Mouse (Mus musculus) ES-Bruce4 (cell line): ENCODE measurements around the gene Pih1d1. TPM values are rescaled to one million over a fixed set of nuclear protein-coding genes. Genes with fewer than 3 reads are reported as not detected.

ENCODE experiments used
- H3K27ac ChIP-seq: 2 replicates; pipeline ENCODE4 v1.5.1; 2012; ENCODE audit warnings: low read length, inconsistent platforms; ENCODE audit not compliant: insufficient read depth
- H3K27me3 ChIP-seq: 2 replicates; pipeline ENCODE4 v1.6.1; 2012; ENCODE audit warnings: mild to moderate bottlenecking, low read length, inconsistent platforms; ENCODE audit not compliant: control insufficient read depth, poor library complexity, insufficient read depth, severe bottlenecking
- H3K36me3 ChIP-seq: 2 replicates; pipeline ENCODE4 v1.6.1; 2012; ENCODE audit warnings: inconsistent platforms, mild to moderate bottlenecking, low read length, moderate library complexity; ENCODE audit not compliant: control insufficient read depth, poor library complexity, insufficient read depth, severe bottlenecking
- H3K4me1 ChIP-seq: one replicate; pipeline ENCODE4 v1.8.1; 2011; ENCODE audit warnings: low read length; ENCODE audit not compliant: control insufficient read depth, insufficient read depth
- H3K4me3 ChIP-seq: 2 replicates; pipeline ENCODE4 v1.5.1; 2011; ENCODE audit warnings: low read depth, mild to moderate bottlenecking, low read length
- H3K9ac ChIP-seq: 2 replicates; pipeline ENCODE4 v1.6.1; 2012; ENCODE audit warnings: low read depth, mild to moderate bottlenecking, inconsistent platforms; ENCODE audit not compliant: poor library complexity, severe bottlenecking
- H3K9me3 ChIP-seq: replicated peaks from 2 replicates; pipeline ENCODE4 v1.6.1; 2012; ENCODE audit warnings: mild to moderate bottlenecking, low read length, inconsistent platforms; ENCODE audit not compliant: control insufficient read depth, poor library complexity, insufficient read depth, severe bottlenecking
- CTCF ChIP-seq: IDR thresholded peaks from one replicate; pipeline ENCODE4 v1.8.1; 2011; ENCODE audit warnings: low read depth, low read length
- EP300 ChIP-seq: IDR thresholded peaks from 2 replicates; pipeline ENCODE4 v1.6.1; 2011; ENCODE audit warnings: low read depth, low read length; ENCODE audit not compliant: insufficient read depth
- POLR2A ChIP-seq: IDR thresholded peaks from one replicate; pipeline ENCODE4 v1.8.1; 2011; ENCODE audit warnings: low read length; ENCODE audit not compliant: insufficient read depth
- polyA plus RNA-seq: library from polyadenylated mRNA; stranded (reverse); fragments of >200 nt; gene quantifications from 2 replicates; pipeline ENCODE4 v1.2.4, GENCODE M21; 2011; ENCODE audit warnings: low read depth; ENCODE audit not compliant: missing spikeins, insufficient read depth, insufficient read length

Pih1d1 gene
- polyA plus RNA-seq, 1 experiment: 38.5 TPM

GRCm38 (mm10) chr7:45111940-45112339, 42.2 kb upstream of the Pih1d1 start:
- no peaks in the 10 kb centered on the region for H3K9me3 ChIP-seq
- no peak for TF ChIP-seq CTCF
- TF ChIP-seq EP300: peak; percentile 63; the same call in 1 of the 2 replicates
- H3K4me1 ChIP-seq: peaks cover 1% of the 10 kb centered on the region
- no peak overlapping the region for H3K9ac ChIP-seq
- no peaks in the 10 kb centered on the region for H3K27me3 ChIP-seq
- no peak overlapping the region for H3K4me3 ChIP-seq
- H3K27ac ChIP-seq: peak overlapping the region; percentile 51
- H3K36me3 ChIP-seq: no peaks in the 10 kb centered on the region

GRCm38 (mm10) chr7:45112529-45112928, 41.6 kb upstream of the Pih1d1 start:
- peaks cover 1% of the 10 kb centered on the region for H3K4me1 ChIP-seq
- H3K36me3 ChIP-seq: no peaks in the 10 kb centered on the region
- no peaks in the 10 kb centered on the region for H3K27me3 ChIP-seq
- TF ChIP-seq EP300: no peak
- TF ChIP-seq POLR2A: no peak
- no peak for TF ChIP-seq CTCF
- H3K4me3 ChIP-seq: no peak overlapping the region
- no peaks in the 10 kb centered on the region for H3K9me3 ChIP-seq
- peak overlapping the region; percentile 51 for H3K27ac ChIP-seq
- no peak overlapping the region for H3K9ac ChIP-seq

GRCm38 (mm10) chr7:45113476-45113875, 40.6 kb upstream of the Pih1d1 start:
- H3K4me1 ChIP-seq: peaks cover 1% of the 10 kb centered on the region
- H3K27me3 ChIP-seq: no peaks in the 10 kb centered on the region
- H3K27ac ChIP-seq: 0 out of 2 replicates have a peak overlapping the region, but pooled peaks have one; percentile 29
- H3K9ac ChIP-seq: 0 out of 2 replicates have a peak overlapping the region, but pooled peaks have one; percentile 47
- H3K9me3 ChIP-seq: no peaks in the 10 kb centered on the region
- H3K36me3 ChIP-seq: no peaks in the 10 kb centered on the region
- H3K4me3 ChIP-seq: no peak overlapping the region
- TF ChIP-seq POLR2A (no peak), EP300 (no peak), CTCF (no peak)

GRCm38 (mm10) chr7:45117566-45117965, 36.5 kb upstream of the Pih1d1 start:
- Histone ChIP-seq H3K27ac (no peak overlapping the region), H3K9ac (no peak overlapping the region), H3K36me3 (peaks cover 28% of the 10 kb centered on the region), H3K4me3 (no peak overlapping the region), H3K27me3 (no peaks in the 10 kb centered on the region), H3K4me1 (peaks cover 3% of the 10 kb centered on the region), H3K9me3 (no peaks in the 10 kb centered on the region)
- TF ChIP-seq POLR2A (no peak), EP300 (no peak), CTCF (no peak)

- H3K9ac ChIP-seq: no peak overlapping the region
- no peaks in the 10 kb centered on the region for H3K9me3 ChIP-seq
- no peak for TF ChIP-seq POLR2A
- TF ChIP-seq EP300: no peak
- no peak for TF ChIP-seq CTCF
- H3K4me3 ChIP-seq: no peak overlapping the region
- H3K27me3 ChIP-seq: no peaks in the 10 kb centered on the region
- peaks cover 3% of the 10 kb centered on the region for H3K4me1 ChIP-seq
- peaks cover 36% of the 10 kb centered on the region for H3K36me3 ChIP-seq
- no peak overlapping the region for H3K27ac ChIP-seq
Measured at GRCm38 (mm10) chr7:45118336-45118735, 35.8 kb upstream of the Pih1d1 start.

- no peaks in the 10 kb centered on the region for H3K27me3 ChIP-seq
- no peaks in the 10 kb centered on the region for H3K9me3 ChIP-seq
- peaks cover 2% of the 10 kb centered on the region for H3K4me1 ChIP-seq
- H3K4me3 ChIP-seq: no peak overlapping the region
- TF ChIP-seq EP300 (no peak), CTCF (no peak), POLR2A (no peak)
- peak overlapping the region; percentile 53 for H3K27ac ChIP-seq
- H3K9ac ChIP-seq: no peak overlapping the region
- peaks cover 38% of the 10 kb centered on the region for H3K36me3 ChIP-seq
Measured at GRCm38 (mm10) chr7:45119780-45120709, 34.1 kb upstream of the Pih1d1 start.
